Mouse (Mus musculus) right cerebral cortex, postnatal 36 days (tissue): ENCODE results near the gene Unc50.

Experiments used
- DNase-seq, 2 experiments: peaks; one replicate each; pipeline ENCODE4 v3.0.0; 2022; ENCODE audit warnings: low spot score in 2 of 2, mixed read lengths in 1 of 2

Gene Unc50

GRCm38 (mm10) chr1:37488531-37488930 is 58.6 kb downstream of the Unc50 start:
- no peak for DNase-seq
